Mouse (Mus musculus) limb, embryonic 13.5 days (tissue): ENCODE data around the gene Mei4. TPM values are rescaled to one million over a fixed set of nuclear protein-coding genes. Genes with fewer than 3 reads are reported as not detected.

Source experiments
- ATAC-seq: fragments of 200-750 bp; cut with Nextera tagmentation; 2 replicates; pipeline ENCODE4 v1.8.0; 2017; ENCODE audit warnings: low read depth, moderate number of reproducible peaks, moderate TSS enrichment; ENCODE audit not compliant: low FRiP score
- H3K27ac ChIP-seq: fragments of 300-500 bp; sonication (generic); 2 replicates; pipeline ENCODE4 v1.5.1; 2015; ENCODE audit warnings: inconsistent platforms, mild to moderate bottlenecking, moderate library complexity
- H3K27me3 ChIP-seq: fragments of 300-500 bp; sonication (generic); 2 replicates; pipeline ENCODE4 v1.6.1; 2015; ENCODE audit warnings: mild to moderate bottlenecking, inconsistent platforms
- H3K36me3 ChIP-seq: fragments of 300-500 bp; sonication (generic); 2 replicates; pipeline ENCODE4 v1.6.1; 2015; ENCODE audit warnings: inconsistent platforms, mild to moderate bottlenecking, moderate library complexity
- H3K4me1 ChIP-seq: fragments of 300-500 bp; sonication (generic); 2 replicates; pipeline ENCODE4 v1.6.1; 2015; ENCODE audit warnings: inconsistent platforms
- H3K4me2 ChIP-seq: fragments of 300-500 bp; sonication (generic); replicated peaks from 2 replicates; pipeline ENCODE4 v1.6.1; 2015; ENCODE audit warnings: inconsistent platforms, mild to moderate bottlenecking, moderate library complexity
- H3K4me3 ChIP-seq: fragments of 300-500 bp; sonication (generic); 2 replicates; pipeline ENCODE4 v1.5.1; 2015; ENCODE audit warnings: moderate library complexity, mild to moderate bottlenecking, inconsistent platforms
- H3K9ac ChIP-seq: fragments of 300-500 bp; sonication (generic); 2 replicates; pipeline ENCODE4 v1.6.1; 2015; ENCODE audit warnings: mild to moderate bottlenecking, inconsistent platforms
- H3K9me3 ChIP-seq: fragments of 300-500 bp; sonication (generic); 2 replicates; pipeline ENCODE4 v1.6.1; 2016; ENCODE audit warnings: inconsistent platforms
- WGBS: fragments of 180-500 bp; shearing (Covaris S2); methylation state at CpG from one replicate; pipeline ENCODE4 v1.1.7; 2015; 5-methylcytosine and 5-hydroxymethylcytosine counted together
- polyA plus RNA-seq: library from polyadenylated mRNA; unstranded; fragments of >200 nt; fragmentation: Nextera tagmentation; extraction: Ambion mirVana; gene quantifications from 2 replicates; pipeline ENCODE4 v1.2.1, GENCODE M21; 2015

The Mei4 gene
- 1.2 and 1.7 TPM in 2 replicates for polyA plus RNA-seq

DNA sequence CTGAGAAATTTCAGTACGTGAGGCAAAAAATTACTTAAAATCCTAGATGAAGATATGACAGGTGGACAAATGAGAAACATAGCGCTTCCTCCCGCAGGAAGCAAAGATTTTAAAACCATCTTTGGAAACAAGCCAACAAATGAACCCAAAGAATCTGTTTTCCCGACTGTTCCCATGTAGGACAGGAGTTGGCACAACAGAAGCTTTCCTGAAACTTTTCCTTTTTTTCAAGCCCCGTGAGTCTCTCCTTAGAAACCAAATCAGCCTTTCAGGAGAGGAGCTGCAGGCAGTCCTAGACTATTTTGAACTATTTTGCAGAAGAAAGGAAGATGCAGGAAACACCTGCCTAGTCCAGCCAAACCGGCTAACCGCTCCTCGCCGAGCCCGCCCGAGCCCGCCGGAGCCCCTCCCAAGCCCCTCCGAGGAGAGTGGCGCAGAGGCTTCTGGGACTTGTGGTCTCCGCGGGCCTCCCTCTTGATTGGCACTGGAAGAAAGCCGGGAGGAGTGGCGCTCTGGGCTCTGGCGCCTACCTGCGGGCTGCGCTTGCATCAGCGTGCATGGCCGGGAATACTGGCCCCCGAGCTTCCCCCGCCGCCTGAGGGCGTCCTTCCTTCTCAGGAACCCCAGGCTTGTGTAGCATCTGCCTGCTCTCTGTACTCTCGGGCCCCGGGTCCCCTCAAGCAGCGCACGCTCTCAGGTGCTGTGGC lies at the start of gene Mei4:
Gene Mei4, plus strand, starts transcription at position 490 of the 707 bp plus-strand sequence.
- Histone ChIP-seq H3K4me3 (peak within 1 kb of the TSS; percentile 58), H3K9ac (peak within 1 kb of the TSS; percentile 66), H3K27me3 (peaks cover 18% of the 10 kb centered on the region), H3K4me1 (no peaks in the 10 kb centered on the region), H3K36me3 (no peaks in the 10 kb centered on the region), H3K4me2 (peak within 1 kb of the TSS; percentile 84), H3K9me3 (no peaks in the 10 kb centered on the region), H3K27ac (no peak within 1 kb of the TSS)
- ATAC-seq: peak; percentile 98
- 3% methylated on average over 32 of the region's 32 CpGs for WGBS

DNA sequence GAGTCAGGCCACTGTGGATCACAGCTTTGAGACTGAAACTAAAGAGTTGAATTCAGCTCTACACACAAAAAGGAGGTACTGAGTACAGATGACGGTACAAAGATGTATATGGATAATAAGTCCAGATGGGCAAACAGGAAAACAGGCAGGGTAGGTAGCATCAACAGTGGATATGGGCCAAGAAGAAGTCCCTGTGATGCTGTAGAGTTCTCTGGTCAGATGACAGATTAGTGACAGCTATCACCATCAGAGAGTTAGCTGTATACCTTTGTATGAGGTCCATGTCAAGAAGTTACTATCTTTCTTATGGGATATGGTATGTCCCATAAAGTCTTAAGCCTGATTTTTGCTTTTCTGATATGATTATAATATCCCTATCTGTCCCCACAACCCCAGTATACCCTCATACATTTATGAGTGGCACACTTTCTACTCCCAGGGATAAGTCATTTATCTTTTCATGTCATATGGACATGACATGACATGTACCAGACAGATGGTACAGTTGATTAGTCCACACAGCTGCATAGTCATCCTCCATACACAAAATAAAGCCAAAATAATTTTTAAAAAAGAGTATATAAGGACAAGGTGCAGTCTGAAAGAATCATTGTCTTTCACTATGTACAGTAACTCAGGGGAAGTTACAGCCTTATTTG lies 43.6 kb upstream of the Mei4 start:
- no peaks in the 10 kb centered on the region for H3K36me3 ChIP-seq
- H3K4me2 ChIP-seq: no peak overlapping the region
- no peak overlapping the region for H3K27ac ChIP-seq
- H3K9ac ChIP-seq: no peak overlapping the region
- no peak overlapping the region for H3K4me3 ChIP-seq
- H3K27me3 ChIP-seq: no peaks in the 10 kb centered on the region
- ATAC-seq: no peak
- WGBS: 79% methylated on average over 1 of the region's 1 CpGs
- no peaks in the 10 kb centered on the region for H3K4me1 ChIP-seq
- no peaks in the 10 kb centered on the region for H3K9me3 ChIP-seq

DNA sequence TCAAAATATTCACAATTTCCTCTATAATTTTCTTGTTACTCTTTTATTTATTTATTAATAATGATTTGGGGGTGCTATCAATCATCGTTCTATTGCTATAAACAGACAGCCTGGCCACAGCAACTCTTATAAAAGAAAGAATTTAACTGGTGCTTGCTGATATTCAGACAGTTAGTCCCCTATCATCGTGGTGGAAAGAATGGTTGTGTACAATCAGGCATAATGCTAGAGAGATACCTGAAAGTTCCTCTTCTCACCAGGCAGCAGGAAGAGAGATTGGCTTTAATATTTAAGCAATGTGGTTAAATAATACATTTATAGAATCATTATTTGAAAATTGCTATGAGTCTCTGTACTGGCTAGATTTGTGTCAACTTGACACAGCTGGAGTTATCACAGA lies 35.9 kb upstream of the Mei4 start:
- Histone ChIP-seq H3K4me3 (no peak overlapping the region), H3K9me3 (no peaks in the 10 kb centered on the region), H3K9ac (no peak overlapping the region), H3K36me3 (no peaks in the 10 kb centered on the region), H3K4me1 (no peaks in the 10 kb centered on the region), H3K27me3 (no peaks in the 10 kb centered on the region), H3K4me2 (no peak overlapping the region), H3K27ac (no peak overlapping the region)
- 90% methylated on average over 2 of the region's 2 CpGs for WGBS
- no peak for ATAC-seq

DNA sequence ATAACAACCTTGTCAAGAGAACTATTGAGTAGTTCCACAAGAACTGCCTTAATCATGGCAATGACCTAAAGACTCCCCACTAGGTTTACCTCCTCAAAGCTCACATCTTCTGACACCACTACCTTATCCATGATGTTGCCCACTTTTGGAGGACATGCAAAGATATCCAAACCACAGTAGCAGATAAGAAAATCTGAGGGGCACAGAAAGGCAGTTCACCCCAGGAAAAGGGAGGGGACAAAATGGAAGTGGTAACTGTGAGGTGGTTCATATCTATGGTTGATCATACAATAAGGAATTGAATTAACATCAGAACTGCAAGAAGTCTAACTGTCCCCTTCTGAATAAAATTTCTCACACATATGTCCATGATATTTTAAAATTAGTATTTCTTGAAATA lies 29.4 kb upstream of the Mei4 start:
- no peak overlapping the region for H3K9ac ChIP-seq
- no peaks in the 10 kb centered on the region for H3K9me3 ChIP-seq
- H3K27ac ChIP-seq: no peak overlapping the region
- H3K4me1 ChIP-seq: no peaks in the 10 kb centered on the region
- no peak overlapping the region for H3K4me3 ChIP-seq
- no peaks in the 10 kb centered on the region for H3K36me3 ChIP-seq
- ATAC-seq: no peak
- no peaks in the 10 kb centered on the region for H3K27me3 ChIP-seq
- no peak overlapping the region for H3K4me2 ChIP-seq

DNA sequence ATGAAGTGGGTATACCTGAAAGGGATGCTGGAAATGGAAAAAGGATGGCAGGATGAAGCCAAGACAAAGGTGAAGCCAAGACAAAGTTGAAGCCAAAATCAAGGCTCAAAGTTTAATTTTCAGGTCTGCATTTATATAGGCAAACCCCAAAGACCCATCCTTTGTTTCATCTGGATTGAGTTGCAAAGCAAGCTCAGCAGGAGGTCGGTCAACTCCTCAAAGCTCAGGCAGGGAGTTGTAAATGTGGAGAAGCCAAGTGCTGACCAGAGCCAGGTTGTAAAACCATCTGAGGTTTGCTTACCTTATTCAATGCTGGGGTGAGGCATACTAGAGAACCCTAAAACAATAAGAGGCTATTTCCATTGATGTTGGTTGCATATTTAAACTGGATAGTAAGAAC lies 4.6 kb upstream of the Mei4 start:
- WGBS: 22% methylated on average over 1 of the region's 1 CpGs
- H3K4me1 ChIP-seq: no peaks in the 10 kb centered on the region
- H3K4me2 ChIP-seq: no peak overlapping the region
- no peaks in the 10 kb centered on the region for H3K9me3 ChIP-seq
- peaks cover 18% of the 10 kb centered on the region for H3K27me3 ChIP-seq
- H3K27ac ChIP-seq: no peak overlapping the region
- no peaks in the 10 kb centered on the region for H3K36me3 ChIP-seq
- no peak for ATAC-seq
- no peak overlapping the region for H3K9ac ChIP-seq
- H3K4me3 ChIP-seq: no peak overlapping the region

DNA sequence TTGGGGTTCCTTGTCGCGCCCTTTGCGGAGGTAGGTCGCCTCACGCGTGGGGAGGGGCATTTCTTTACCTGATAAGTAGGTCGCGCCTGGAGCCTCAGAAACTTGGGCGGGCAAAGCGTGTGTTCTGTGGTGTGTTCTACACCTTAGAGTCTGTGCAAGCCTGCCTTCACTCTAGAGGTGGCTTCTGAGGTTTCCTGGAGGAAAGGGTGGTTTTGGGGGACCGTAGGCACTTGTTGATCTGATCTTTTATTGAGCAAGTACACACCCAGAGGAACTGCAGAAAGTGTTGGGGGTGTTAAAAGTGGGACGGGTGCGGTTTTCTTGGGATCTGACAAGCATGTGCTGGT lies 391 bp downstream of the Mei4 start:
- Histone ChIP-seq H3K27me3 (peaks cover 18% of the 10 kb centered on the region), H3K9ac (peak overlapping the region; percentile 66), H3K4me2 (peak overlapping the region; percentile 84), H3K4me3 (peak overlapping the region; percentile 58), H3K9me3 (no peaks in the 10 kb centered on the region), H3K36me3 (no peaks in the 10 kb centered on the region), H3K4me1 (no peaks in the 10 kb centered on the region), H3K27ac (no peak overlapping the region)
- ATAC-seq: no peak; the same call in 1 of the 2 replicates
- WGBS: 16% methylated on average over 13 of the region's 13 CpGs

DNA sequence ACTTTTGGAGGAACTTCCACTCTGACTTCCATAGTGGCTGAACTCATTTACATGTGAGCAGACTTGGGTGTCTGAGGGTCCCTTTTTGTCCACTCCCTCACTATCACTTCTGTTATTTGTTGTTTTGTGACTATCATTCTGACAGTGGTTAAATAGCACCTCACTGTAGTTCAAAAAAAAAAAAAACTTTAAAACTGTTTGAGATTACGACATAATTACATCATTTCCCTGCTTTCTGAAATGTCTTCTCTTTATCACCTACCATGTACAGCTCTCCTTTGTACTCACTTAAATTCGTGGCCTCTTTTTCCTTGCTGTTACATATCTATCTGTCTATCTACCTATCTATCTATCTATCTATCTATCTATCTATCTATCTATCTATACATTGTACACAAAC lies 2.6 kb downstream of the Mei4 start:
- no peaks in the 10 kb centered on the region for H3K9me3 ChIP-seq
- no peak for ATAC-seq

DNA sequence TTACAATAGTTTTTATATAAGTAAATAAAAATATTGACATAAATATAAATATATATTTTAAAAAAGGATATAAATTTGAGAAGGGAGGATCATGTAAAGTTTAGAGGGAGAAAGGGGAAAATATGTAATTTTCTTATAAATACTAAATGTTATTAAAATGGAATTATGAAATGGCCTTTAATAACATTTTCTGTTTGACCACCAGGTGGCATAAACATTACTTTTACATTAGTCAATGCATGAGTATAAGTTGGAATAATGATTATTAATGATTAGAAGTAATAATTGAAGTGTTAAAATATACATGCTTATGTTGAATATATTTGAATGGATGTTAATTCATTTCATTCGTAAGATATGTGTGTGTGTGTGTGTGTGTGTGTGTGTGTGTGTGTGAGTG lies 58.0 kb downstream of the Mei4 start:
- no peak for ATAC-seq
- Histone ChIP-seq H3K9ac (no peak overlapping the region), H3K4me1 (no peaks in the 10 kb centered on the region), H3K27me3 (no peaks in the 10 kb centered on the region), H3K4me3 (no peak overlapping the region), H3K27ac (no peak overlapping the region), H3K9me3 (no peaks in the 10 kb centered on the region), H3K36me3 (no peaks in the 10 kb centered on the region), H3K4me2 (no peak overlapping the region)
- WGBS: 91% methylated on average over 1 of the region's 1 CpGs

More for the DNA sequence above, 2.6 kb downstream of the Mei4 start:
- 71% methylated on average over 2 of the region's 2 CpGs for WGBS
- H3K27me3 ChIP-seq: peaks cover 18% of the 10 kb centered on the region
- H3K4me3 ChIP-seq: no peak overlapping the region
- H3K4me2 ChIP-seq: no peak overlapping the region
- no peak overlapping the region for H3K27ac ChIP-seq
- no peaks in the 10 kb centered on the region for H3K36me3 ChIP-seq
- no peak overlapping the region for H3K9ac ChIP-seq
- H3K4me1 ChIP-seq: no peaks in the 10 kb centered on the region

DNA sequence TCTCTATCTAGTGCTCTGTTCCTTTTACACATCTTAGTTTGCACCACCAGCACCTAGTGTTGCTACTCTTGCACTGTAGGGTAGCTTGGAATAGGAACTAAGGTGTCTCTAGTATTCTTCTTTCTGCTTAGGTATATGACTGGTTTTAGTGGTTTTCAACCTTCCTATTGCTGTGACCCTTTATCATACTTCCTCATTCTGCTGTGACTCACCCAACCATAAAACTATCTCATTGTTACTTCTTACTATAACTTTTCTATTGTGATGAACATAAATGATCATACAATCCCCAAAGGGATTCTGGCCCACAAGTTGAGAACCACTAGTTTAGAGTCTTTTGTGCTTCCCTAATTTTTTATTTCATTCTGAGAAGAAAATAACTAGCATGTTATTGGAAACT lies 61.3 kb downstream of the Mei4 start:
- H3K4me2 ChIP-seq: no peak overlapping the region
- no peak overlapping the region for H3K27ac ChIP-seq
- no peaks in the 10 kb centered on the region for H3K36me3 ChIP-seq
- H3K9ac ChIP-seq: no peak overlapping the region
- no peak overlapping the region for H3K4me3 ChIP-seq
- H3K4me1 ChIP-seq: no peaks in the 10 kb centered on the region
- H3K27me3 ChIP-seq: no peaks in the 10 kb centered on the region
- no peak for ATAC-seq
- no peaks in the 10 kb centered on the region for H3K9me3 ChIP-seq

DNA sequence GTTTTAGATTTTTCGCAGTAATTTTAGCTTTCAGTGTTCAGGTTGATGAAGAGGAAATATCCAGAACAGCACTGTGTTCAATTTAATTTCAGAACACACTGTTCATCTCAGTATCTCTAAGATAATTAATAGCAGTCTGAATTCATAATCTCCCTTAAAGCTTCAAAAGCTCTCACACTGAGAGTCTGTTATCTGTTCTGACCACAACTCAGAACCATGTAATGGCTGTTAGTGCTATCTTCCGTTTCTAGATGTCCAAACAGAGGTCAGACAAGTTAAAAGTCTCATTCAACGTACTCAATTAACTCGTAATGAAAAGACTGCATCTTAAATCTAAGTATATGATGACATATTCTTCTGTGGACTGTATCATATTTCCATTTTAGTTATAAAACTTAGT lies 77.1 kb downstream of the Mei4 start:
- ATAC-seq: no peak
- H3K36me3 ChIP-seq: no peaks in the 10 kb centered on the region
- no peaks in the 10 kb centered on the region for H3K27me3 ChIP-seq
- H3K4me1 ChIP-seq: no peaks in the 10 kb centered on the region
- no peaks in the 10 kb centered on the region for H3K9me3 ChIP-seq
- no peak overlapping the region for H3K4me2 ChIP-seq
- 83% methylated on average over 4 of the region's 4 CpGs for WGBS
- H3K27ac ChIP-seq: no peak overlapping the region
- no peak overlapping the region for H3K4me3 ChIP-seq
- no peak overlapping the region for H3K9ac ChIP-seq

DNA sequence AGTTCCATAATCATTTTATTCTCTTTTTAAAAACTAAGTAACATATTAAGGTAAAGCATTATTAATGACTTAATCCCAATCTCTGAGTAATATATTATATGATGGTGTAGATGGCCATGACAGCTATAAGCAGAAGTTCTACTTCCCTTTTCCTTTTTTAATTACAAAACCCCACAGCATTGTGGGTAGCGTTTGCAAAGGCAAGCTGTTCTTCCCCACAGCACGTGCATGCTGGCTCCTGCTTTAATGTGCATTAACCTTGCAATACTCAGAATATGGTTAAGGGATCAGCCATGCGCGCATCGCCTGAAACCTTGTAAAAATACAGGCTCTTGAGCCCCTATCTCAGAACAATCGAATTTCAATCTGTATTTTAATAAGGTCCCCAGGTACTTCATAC lies 82.2 kb downstream of the Mei4 start:
- Histone ChIP-seq H3K27ac (no peak overlapping the region), H3K27me3 (no peaks in the 10 kb centered on the region), H3K4me3 (no peak overlapping the region), H3K36me3 (no peaks in the 10 kb centered on the region), H3K9ac (no peak overlapping the region), H3K9me3 (no peaks in the 10 kb centered on the region), H3K4me2 (no peak overlapping the region), H3K4me1 (no peaks in the 10 kb centered on the region)
- no peak for ATAC-seq
- 68% methylated on average over 6 of the region's 6 CpGs for WGBS

DNA sequence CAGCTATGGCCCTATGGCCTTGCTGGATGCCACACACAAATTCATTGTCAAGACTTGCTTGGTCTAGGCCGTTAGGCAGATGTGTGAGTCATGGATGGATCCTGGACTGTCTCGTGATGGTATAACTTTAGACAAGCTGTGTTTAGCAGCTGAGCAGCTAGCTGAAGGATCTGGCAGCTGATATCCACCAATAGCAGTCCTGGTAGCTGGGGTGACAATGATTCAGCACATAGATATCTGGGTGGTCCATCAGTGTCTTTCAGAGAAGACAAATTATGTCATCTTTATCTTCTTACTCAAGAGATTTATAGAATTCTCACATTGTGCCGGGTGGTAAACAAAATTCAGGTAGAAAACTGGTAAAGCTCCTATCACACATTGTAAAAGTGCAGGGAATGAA lies 93.4 kb downstream of the Mei4 start:
- Histone ChIP-seq H3K4me1 (no peaks in the 10 kb centered on the region), H3K9me3 (no peaks in the 10 kb centered on the region), H3K4me3 (no peak overlapping the region), H3K27ac (no peak overlapping the region), H3K27me3 (no peaks in the 10 kb centered on the region), H3K36me3 (no peaks in the 10 kb centered on the region), H3K9ac (no peak overlapping the region), H3K4me2 (no peak overlapping the region)
- ATAC-seq: no peak
- 75% methylated on average over 3 of the region's 3 CpGs for WGBS

DNA sequence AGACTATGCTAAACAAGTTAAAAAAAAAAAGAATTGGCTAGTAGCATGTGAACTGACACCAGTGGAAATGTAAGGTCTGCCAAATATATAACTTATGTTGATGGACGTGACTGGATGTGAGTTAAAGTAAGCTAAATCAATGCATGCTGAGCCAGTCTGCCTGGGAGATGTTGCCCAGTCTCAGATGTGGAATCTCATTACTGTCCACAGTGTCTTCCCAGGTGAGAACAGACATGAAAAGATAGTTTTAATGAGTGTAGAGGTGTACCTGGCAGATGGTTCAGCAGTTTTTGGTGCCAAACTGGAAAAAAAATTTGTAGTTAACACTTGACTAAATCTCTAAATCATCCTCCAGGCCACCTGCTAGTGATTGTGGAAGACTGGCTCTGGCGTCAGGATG lies 94.4 kb downstream of the Mei4 start:
- no peak overlapping the region for H3K4me3 ChIP-seq
- 71% methylated on average over 2 of the region's 2 CpGs for WGBS
- H3K4me2 ChIP-seq: no peak overlapping the region
- H3K27me3 ChIP-seq: no peaks in the 10 kb centered on the region
- H3K4me1 ChIP-seq: no peaks in the 10 kb centered on the region
- H3K27ac ChIP-seq: no peak overlapping the region
- no peaks in the 10 kb centered on the region for H3K36me3 ChIP-seq
- no peak overlapping the region for H3K9ac ChIP-seq
- ATAC-seq: no peak
- no peaks in the 10 kb centered on the region for H3K9me3 ChIP-seq
